Mouse (Mus musculus): Measurements from ENCODE around the gene Rbm5.

DNA sequence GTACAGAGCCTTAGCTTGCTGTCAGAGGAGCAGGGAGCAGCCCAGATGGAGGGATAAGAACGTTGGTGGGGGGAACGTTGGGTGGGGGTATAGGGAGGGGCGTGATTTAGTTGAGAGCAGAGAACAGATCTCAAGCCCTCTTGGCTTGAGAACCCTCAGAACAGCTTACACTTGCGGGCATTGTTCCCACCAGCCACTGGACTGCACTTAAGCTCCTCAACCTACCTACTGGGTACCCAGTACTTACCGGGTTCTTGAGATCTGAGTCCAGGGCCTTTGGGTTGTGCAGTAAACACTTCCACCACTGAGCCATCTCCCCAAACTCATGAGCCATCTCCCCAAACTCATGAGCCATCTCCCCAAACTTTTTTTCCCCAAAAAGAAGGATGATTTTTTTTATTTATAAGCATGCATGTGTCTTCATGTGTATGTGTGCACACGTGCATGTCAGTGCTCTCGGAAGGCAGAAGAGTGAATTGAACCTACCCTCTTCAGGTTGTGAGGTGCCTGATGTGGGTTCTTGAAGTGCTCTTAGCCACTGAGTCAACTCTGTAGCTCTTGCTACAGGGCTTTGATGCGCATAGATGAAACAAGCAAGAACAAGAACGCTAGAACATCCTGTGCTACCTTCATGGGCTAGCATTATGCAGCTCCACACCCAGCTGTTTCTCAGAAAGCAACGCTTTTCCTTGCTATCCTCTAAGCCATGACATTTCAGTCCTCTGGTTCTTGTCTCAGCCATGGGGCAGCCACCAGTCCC, 51.8 kb downstream of the Rbm5 start:
- TF ChIP-seq POLR2A (IDR thresholded peaks at IDR 0.05; ENCODE audit: borderline replicate concordance, control insufficient read depth, low read depth, low read length) (no peak), CTCF (IDR thresholded peaks at IDR 0.05; ENCODE audit: control insufficient read depth, insufficient read depth, low read length) (no peak)

Data from bone marrow, adult 2 months (tissue).